Mouse (Mus musculus) small intestine, adult 2 months (tissue): Measurements from ENCODE around the gene Antxrl.

Source experiments
- CTCF ChIP-seq: fragments of 200-500 bp; IDR thresholded peaks from 2 replicates; pipeline ENCODE4 v1.5.1; 2012; ENCODE audit warnings: low read depth, mild to moderate bottlenecking, control low read depth, inconsistent platforms, low read length, moderate library complexity, mixed read lengths; ENCODE audit not compliant: insufficient replicate concordance, insufficient read length; ENCODE audit errors: extremely low read depth
- POLR2A ChIP-seq: fragments of 200-500 bp; IDR thresholded peaks from 2 replicates; pipeline ENCODE4 v1.6.1; 2012; ENCODE audit warnings: low read depth, mild to moderate bottlenecking, control low read depth, inconsistent platforms, low read length, moderate library complexity

DNA sequence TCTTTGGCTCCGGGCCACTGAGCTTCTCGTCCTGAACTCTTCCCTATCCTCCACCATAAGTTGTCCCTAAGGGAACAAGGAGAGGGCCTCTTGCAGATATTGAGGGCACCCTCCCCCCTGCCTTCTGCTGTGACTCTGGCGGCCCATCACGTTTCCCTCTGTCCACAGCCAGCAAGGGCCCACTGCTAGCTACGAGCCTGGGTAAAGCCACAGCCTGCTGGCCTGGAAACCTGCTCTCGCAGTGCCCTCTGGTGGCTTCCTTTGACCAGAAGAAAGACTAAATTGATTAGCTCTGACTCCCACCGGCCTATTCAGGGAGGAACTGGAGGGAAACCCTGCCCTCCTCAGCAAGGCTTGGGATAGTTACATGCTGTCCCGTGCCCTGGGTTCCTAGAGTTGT, 52.4 kb downstream of the Antxrl start:
- TF ChIP-seq CTCF = peak; percentile 55; the same call in 1 of the 2 replicates
- TF ChIP-seq POLR2A = no peak
